Mouse (Mus musculus) embryonic facial prominence, embryonic 10.5 days (tissue): ENCODE results near the gene Tmem235. TPM values are rescaled to one million over a fixed set of nuclear protein-coding genes. Genes with fewer than 3 reads are reported as not detected.
A peak's percentile ranks its signal among the peaks of the same experiment; 100 is the strongest.

Experiments used
- DNase-seq: peaks from one replicate; pipeline ENCODE4 v3.0.0-alpha.2; 2017; ENCODE audit warnings: low spot score
- H3K27ac ChIP-seq: fragments of 300-500 bp; sonication (generic); replicated peaks from 2 replicates; pipeline ENCODE4 v1.5.1; 2016; ENCODE audit warnings: mild to moderate bottlenecking
- H3K27me3 ChIP-seq: fragments of 300-500 bp; sonication (generic); replicated peaks from 2 replicates; pipeline ENCODE4 v1.6.1; 2016; ENCODE audit warnings: low read depth, mild to moderate bottlenecking; ENCODE audit not compliant: poor library complexity, severe bottlenecking
- H3K36me3 ChIP-seq: fragments of 300-500 bp; sonication (generic); replicated peaks from 2 replicates; pipeline ENCODE4 v1.6.1; 2016; ENCODE audit warnings: mild to moderate bottlenecking, moderate library complexity
- H3K4me1 ChIP-seq: fragments of 300-500 bp; sonication (generic); 2 replicates; pipeline ENCODE4 v1.6.1; 2016
- H3K4me3 ChIP-seq: fragments of 300-500 bp; sonication (generic); 2 replicates; pipeline ENCODE4 v1.5.1; 2016; ENCODE audit warnings: mild to moderate bottlenecking, moderate library complexity
- H3K9me3 ChIP-seq: fragments of 300-500 bp; sonication (generic); 2 replicates; pipeline ENCODE4 v1.6.1; 2016; ENCODE audit warnings: mild to moderate bottlenecking
- WGBS: fragments of 180-500 bp; shearing (Covaris S2); methylation state at CpG from one replicate; pipeline ENCODE4 v1.1.7; 2016; 5-methylcytosine and 5-hydroxymethylcytosine counted together
- polyA plus RNA-seq: library from polyadenylated mRNA; unstranded; fragments of >200 nt; fragmentation: Nextera tagmentation; extraction: Ambion mirVana; gene quantifications from 2 replicates; pipeline ENCODE4 v1.2.1, GENCODE M21; 2016

Gene Tmem235
- polyA plus RNA-seq, 1 experiment from 2014 or later: not detected

- H3K27me3 ChIP-seq: peaks cover 57% of the 10 kb centered on the region
- peak overlapping the region; percentile 68 for H3K27ac ChIP-seq
- peak overlapping the region; percentile 14; the same call in 1 of the 2 replicates for H3K4me3 ChIP-seq
- DNase-seq: no peak
- H3K9me3 ChIP-seq: no peaks in the 10 kb centered on the region
- peaks cover 59% of the 10 kb centered on the region for H3K4me1 ChIP-seq
- H3K36me3 ChIP-seq: no peaks in the 10 kb centered on the region
- WGBS: 34% methylated on average over 13 of the region's 13 CpGs
These were observed 17.6 kb downstream of the Tmem235 start for GRCm38 (mm10) chr11:117877917-117878745.

GRCm38 (mm10) chr11:117878892-117879291 is 18.3 kb downstream of the Tmem235 start:
- H3K9me3 ChIP-seq: no peaks in the 10 kb centered on the region
- H3K4me1 ChIP-seq: peaks cover 58% of the 10 kb centered on the region
- H3K36me3 ChIP-seq: no peaks in the 10 kb centered on the region
- peaks cover 64% of the 10 kb centered on the region for H3K27me3 ChIP-seq
- 0 out of 2 replicates have a peak overlapping the region, but pooled peaks have one; percentile 14 for H3K4me3 ChIP-seq
- WGBS: 13% methylated on average over 8 of the region's 8 CpGs
- peak overlapping the region; percentile 68 for H3K27ac ChIP-seq
- DNase-seq: no peak

GRCm38 (mm10) chr11:117879676-117880075 is 19.1 kb downstream of the Tmem235 start:
- H3K27ac ChIP-seq: 0 out of 2 replicates have a peak overlapping the region, but pooled peaks have one; percentile 40
- no peak overlapping the region for H3K4me3 ChIP-seq
- WGBS: 73% methylated on average over 6 of the region's 6 CpGs
- DNase-seq: no peak
- peaks cover 72% of the 10 kb centered on the region for H3K27me3 ChIP-seq
- H3K36me3 ChIP-seq: no peaks in the 10 kb centered on the region
- no peaks in the 10 kb centered on the region for H3K9me3 ChIP-seq
- H3K4me1 ChIP-seq: peaks cover 61% of the 10 kb centered on the region

GRCm38 (mm10) chr11:117880336-117880976 is 19.9 kb downstream of the Tmem235 start:
- peaks cover 80% of the 10 kb centered on the region for H3K27me3 ChIP-seq
- DNase-seq: no peak
- H3K4me3 ChIP-seq: no peak overlapping the region
- H3K27ac ChIP-seq: no peak overlapping the region
- peaks cover 56% of the 10 kb centered on the region for H3K4me1 ChIP-seq
- WGBS: 91% methylated on average over 9 of the region's 9 CpGs
- no peaks in the 10 kb centered on the region for H3K36me3 ChIP-seq
- no peaks in the 10 kb centered on the region for H3K9me3 ChIP-seq

- H3K27ac ChIP-seq: peak overlapping the region; percentile 67; the same call in 1 of the 2 replicates
- H3K4me1 ChIP-seq: peaks cover 51% of the 10 kb centered on the region
- no peak overlapping the region for H3K4me3 ChIP-seq
- H3K36me3 ChIP-seq: no peaks in the 10 kb centered on the region
- H3K9me3 ChIP-seq: no peaks in the 10 kb centered on the region
- WGBS: 84% methylated on average over 6 of the region's 6 CpGs
- DNase-seq: no peak
- H3K27me3 ChIP-seq: peaks cover 85% of the 10 kb centered on the region
These were observed 20.4 kb downstream of the Tmem235 start for GRCm38 (mm10) chr11:117880977-117881358.

GRCm38 (mm10) chr11:117881787-117882186 is 21.2 kb downstream of the Tmem235 start:
- peak overlapping the region; percentile 67 for H3K27ac ChIP-seq

GRCm38 (mm10) chr11:117882208-117882607 is 21.7 kb downstream of the Tmem235 start:
- peaks cover 50% of the 10 kb centered on the region for H3K4me1 ChIP-seq
- peaks cover 94% of the 10 kb centered on the region for H3K27me3 ChIP-seq
- no peaks in the 10 kb centered on the region for H3K9me3 ChIP-seq
- no peaks in the 10 kb centered on the region for H3K36me3 ChIP-seq
- H3K27ac ChIP-seq: peak overlapping the region; percentile 67
- DNase-seq: no peak
- WGBS: 83% methylated on average over 1 of the region's 1 CpGs
- H3K4me3 ChIP-seq: no peak overlapping the region

More at GRCm38 (mm10) chr11:117881787-117882186, 21.2 kb downstream of the Tmem235 start:
- DNase-seq: no peak
- Histone ChIP-seq H3K4me3 (no peak overlapping the region), H3K36me3 (no peaks in the 10 kb centered on the region), H3K9me3 (no peaks in the 10 kb centered on the region), H3K4me1 (peaks cover 50% of the 10 kb centered on the region), H3K27me3 (peaks cover 90% of the 10 kb centered on the region)
- 17% methylated on average over 8 of the region's 8 CpGs for WGBS

- DNase-seq: no peak
- Histone ChIP-seq H3K9me3 (no peaks in the 10 kb centered on the region), H3K27ac (no peak overlapping the region), H3K27me3 (peaks cover 98% of the 10 kb centered on the region), H3K4me1 (peaks cover 60% of the 10 kb centered on the region), H3K36me3 (no peaks in the 10 kb centered on the region), H3K4me3 (no peak overlapping the region)
- 61% methylated on average over 5 of the region's 5 CpGs for WGBS
These were observed 25.4 kb downstream of the Tmem235 start for GRCm38 (mm10) chr11:117886000-117886399.

- H3K36me3 ChIP-seq: no peaks in the 10 kb centered on the region
- WGBS: 9% methylated on average over 20 of the region's 20 CpGs
- peak overlapping the region; percentile 49 for H3K4me3 ChIP-seq
- H3K4me1 ChIP-seq: peaks cover 48% of the 10 kb centered on the region
- H3K9me3 ChIP-seq: no peaks in the 10 kb centered on the region
- H3K27ac ChIP-seq: peak overlapping the region; percentile 65
- DNase-seq: peak; percentile 29
- H3K27me3 ChIP-seq: peaks cover 99% of the 10 kb centered on the region
These were observed 27.8 kb downstream of the Tmem235 start for GRCm38 (mm10) chr11:117888168-117888852.

GRCm38 (mm10) chr11:117888853-117889822 is 28.6 kb downstream of the Tmem235 start:
- Histone ChIP-seq H3K27me3 (peaks cover 97% of the 10 kb centered on the region), H3K36me3 (no peaks in the 10 kb centered on the region), H3K4me3 (peak overlapping the region; percentile 49), H3K9me3 (no peaks in the 10 kb centered on the region), H3K4me1 (peaks cover 41% of the 10 kb centered on the region), H3K27ac (peak overlapping the region; percentile 65)
- WGBS: 2% methylated on average over 33 of the region's 33 CpGs
- peak; percentile 73 for DNase-seq

- Histone ChIP-seq H3K4me3 (peak overlapping the region; percentile 49), H3K4me1 (peaks cover 41% of the 10 kb centered on the region), H3K27ac (peak overlapping the region; percentile 65), H3K9me3 (no peaks in the 10 kb centered on the region), H3K36me3 (no peaks in the 10 kb centered on the region), H3K27me3 (peaks cover 89% of the 10 kb centered on the region)
- no peak for DNase-seq
- 2% methylated on average over 11 of the region's 11 CpGs for WGBS
These were observed 29.4 kb downstream of the Tmem235 start for GRCm38 (mm10) chr11:117889887-117890340.
